Mouse (Mus musculus) E14TG2a.4 (cell line): ENCODE measurements around the gene Pef1.

Experiments
- CTCF ChIP-seq: conservative IDR thresholded peaks from 2 replicates; pipeline ENCODE4 v1.5.1; 2014; ENCODE audit warnings: low read length
- NANOG ChIP-seq: IDR thresholded peaks from 2 replicates; pipeline ENCODE4 v1.6.1; 2014; ENCODE audit warnings: borderline replicate concordance, low read length, mixed read lengths
- POU5F1 ChIP-seq: IDR thresholded peaks from 2 replicates; pipeline ENCODE4 v1.6.1; 2014; ENCODE audit warnings: low read length, borderline replicate concordance

DNA sequence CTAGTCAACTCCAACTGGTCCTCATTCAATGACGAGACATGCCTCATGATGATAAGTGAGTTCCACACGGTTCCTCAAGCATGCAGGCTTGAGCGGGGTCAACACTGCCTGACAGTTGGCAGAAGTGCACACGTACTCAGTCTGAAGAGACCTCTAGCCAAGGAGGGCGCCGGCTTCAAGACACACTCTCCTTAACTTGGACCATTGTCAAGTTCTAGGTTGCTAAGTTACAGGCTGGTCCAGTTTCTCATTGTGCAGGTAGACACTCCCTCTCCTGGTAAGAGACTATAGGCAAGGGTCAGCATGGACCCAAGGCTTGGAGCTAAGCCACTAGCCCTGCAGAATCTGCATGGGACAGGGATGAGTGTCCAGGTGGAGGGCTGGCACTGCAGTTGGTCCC is 22.8 kb downstream of the Pef1 start:
- TF ChIP-seq CTCF = no peak
- no peak for TF ChIP-seq POU5F1
- no peak for TF ChIP-seq NANOG
